Mouse (Mus musculus) heart, adult 9 months (tissue): ENCODE measurements around the gene Selenof.
A peak's percentile ranks its signal among the peaks of the same experiment; 100 is the strongest.
"Not testable (repeated sequence)": the region's sequence is repeated elsewhere in the genome, so short reads cannot be mapped to it uniquely, and the experiment has no call there.

Experiments used
- DNase-seq, 2 experiments: peaks; one replicate each; pipeline ENCODE4 v3.0.0; 2022; ENCODE audit warnings: low spot score in 2 of 2

Gene Selenof

DNA sequence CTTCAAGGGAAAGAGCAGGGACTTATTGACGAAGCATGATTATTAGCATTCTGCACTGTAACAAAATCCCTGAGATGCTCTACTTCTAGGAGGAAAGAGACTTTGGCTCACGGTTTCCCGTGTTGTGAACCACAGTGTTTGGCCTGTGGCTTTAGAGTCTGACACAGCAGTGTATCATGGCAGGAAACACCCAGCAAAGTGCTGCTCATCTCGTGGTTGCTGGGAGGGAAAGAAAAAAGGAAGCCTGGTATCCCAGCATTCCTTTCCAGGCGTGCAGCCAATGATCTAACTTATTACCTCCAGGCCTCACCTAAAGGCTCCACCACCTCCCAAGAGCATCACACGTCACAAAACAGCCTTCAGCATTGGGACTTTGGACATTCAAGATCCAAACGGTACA is 32.7 kb downstream of the Selenof start:
- DNase-seq: no peak

DNA sequence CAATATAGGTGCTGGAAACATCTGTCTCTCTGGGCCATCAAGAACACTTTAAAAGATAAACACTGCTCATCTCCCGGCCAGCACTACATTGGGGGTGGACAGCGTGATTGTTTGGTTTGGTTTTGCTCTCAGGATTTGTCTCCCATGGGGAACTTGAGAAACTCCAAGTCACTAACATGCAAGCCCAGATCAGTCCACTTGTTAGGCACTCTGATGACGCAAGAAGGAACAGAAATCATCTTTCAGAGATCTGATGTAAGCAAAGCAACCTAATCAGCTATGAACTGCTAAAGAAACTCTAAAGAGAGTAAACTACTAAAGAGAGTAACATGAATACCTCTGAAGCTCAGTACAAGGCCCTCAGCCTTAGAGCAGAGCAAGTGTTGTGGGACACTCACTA is 33.5 kb downstream of the Selenof start:
- DNase-seq: no peak

DNA sequence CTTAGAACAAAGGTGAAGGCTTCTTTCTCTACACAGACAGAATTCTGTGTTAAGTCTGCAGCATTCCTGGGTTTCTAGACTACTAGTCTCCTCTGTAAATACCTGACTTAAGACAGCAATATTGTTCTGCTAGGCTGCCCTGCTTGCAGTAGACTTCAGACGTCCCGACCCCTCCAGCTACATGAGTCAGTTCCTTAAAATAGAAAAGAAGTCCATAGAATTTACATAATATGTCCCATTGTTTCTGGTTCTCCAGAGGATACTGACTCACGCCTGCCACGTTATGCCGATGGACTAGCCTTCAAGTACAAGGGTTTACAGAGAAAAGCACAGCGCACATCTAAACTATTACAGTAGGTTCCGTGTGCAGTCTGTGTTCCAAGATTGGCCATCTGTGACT is 34.1 kb downstream of the Selenof start:
- no peak for DNase-seq

DNA sequence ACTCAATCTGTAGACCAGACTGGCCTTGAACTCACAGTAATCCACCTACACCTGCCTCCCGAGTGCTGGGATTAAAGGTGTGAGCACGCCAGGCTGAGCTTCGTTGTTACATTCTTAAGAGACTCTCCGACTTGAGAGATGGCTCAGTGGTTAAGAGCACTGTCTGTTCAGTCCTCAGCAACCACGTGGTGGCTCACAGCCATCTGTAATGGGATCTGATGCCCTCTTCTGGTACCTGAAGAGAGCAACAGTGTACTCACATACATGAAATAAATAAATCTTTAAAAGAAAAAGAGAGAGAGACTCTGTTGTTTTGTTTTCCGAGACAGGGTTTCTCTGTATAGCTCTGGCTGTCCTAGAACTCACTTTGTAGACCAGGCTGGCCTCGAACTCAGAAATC is 35.7 kb downstream of the Selenof start:
- DNase-seq: not testable (repeated sequence)

DNA sequence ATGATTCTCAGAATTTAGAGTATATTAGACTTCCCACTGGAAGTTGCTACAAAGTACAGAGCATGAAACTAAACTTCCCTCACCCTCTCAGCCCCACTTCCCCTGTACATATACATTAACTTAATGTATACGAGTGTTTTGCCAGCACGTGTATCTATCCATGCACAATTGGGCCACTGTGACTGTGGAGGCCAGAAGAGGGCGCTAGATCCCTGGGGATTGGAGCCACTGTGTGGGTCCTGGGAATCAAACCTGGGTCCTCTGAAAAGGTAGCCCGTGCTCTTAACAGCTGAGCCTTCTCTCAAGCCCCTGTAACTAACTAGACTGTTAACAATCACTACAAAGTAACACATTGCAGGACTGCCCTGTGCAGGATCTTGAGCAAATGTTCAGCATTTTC is 36.3 kb downstream of the Selenof start:
- DNase-seq: no peak

DNA sequence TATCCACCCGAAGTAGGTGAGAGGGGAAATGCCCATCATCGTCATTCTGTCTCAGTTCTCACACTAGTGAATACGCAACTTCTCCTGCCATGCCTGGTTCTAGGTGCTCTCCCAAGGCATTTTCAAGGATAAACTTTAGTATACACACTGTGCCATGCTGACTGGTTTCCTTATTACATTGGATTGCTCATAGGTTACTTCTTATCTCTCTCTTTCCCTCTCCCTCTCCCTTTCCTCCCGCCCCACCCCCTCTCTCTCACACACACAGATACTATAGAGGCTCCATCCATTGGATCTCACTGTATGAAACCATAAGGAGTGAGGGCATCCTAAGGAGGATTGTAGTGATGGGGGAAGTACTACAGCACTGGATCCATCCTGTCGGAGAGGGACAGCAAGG is 38.0 kb downstream of the Selenof start:
- no peak for DNase-seq

DNA sequence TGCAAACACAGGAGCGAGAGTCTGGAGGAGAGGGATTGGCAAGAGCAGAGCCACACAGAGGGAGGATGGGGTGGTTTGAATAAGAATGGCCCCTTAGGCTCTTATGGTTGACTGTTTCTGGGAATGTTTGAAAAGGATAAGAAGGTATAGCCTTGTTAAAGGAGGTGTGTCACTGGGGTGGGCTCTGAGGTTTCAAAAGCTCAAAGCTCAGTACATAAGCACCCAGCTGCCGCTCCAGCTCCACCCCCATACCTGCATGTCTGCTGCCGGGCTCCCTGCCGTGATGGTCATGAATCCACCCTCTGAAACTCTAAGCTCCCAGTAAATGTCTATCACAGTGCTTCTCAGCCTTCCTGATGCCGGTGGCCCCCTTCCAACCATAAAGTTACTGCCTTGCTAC is 40.7 kb downstream of the Selenof start:
- no peak for DNase-seq

DNA sequence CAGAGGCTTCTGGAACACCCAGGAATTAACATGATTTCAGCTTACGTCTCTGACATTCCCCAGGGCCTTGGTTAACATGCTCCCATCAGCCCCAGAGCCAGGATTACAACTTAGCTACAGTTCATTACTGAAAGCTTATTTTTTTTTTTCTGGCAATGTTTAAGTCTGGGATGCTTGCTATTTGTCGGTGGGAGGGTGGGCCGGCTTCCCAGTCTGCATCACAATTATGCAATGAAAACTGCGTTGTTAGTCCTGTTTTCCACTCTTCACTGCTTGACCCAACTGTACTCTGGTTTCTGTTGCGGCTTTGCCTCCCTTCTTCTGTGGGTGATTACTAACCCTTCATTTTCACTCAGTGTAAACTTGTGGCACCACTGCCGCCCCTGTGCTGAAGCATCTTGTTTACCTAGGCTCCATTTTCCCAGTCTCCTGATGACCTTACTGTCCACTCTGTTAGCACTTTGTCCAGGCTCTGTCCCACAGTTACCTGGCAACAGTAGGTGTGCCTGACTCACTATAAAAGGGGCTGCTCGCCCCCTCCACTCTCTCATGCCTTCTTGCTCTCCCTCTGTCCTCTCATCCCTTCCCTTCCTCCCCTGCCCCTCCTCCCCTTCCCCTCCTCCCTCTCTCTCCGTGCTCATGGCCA is 41.6 kb downstream of the Selenof start:
- DNase-seq: peak; percentile 33 to 47

DNA sequence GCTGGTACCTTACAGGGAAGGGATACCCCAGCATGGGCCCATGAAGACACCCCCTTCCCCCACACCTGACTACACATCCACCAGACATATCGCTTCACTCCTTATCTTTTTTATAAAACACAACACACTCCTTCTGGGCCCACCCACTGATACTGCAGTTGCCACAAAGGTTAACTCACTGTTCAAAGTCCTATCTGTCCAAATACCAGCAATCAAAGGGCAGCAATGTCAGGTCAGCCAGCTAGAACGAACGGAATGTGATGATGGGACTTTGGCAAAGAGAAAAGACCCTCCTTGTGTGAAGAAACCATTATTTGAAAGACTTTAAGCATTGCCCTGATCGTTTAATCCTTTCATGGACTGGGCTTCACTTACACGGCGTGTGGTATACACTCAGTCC is 42.3 kb downstream of the Selenof start:
- no peak for DNase-seq

DNA sequence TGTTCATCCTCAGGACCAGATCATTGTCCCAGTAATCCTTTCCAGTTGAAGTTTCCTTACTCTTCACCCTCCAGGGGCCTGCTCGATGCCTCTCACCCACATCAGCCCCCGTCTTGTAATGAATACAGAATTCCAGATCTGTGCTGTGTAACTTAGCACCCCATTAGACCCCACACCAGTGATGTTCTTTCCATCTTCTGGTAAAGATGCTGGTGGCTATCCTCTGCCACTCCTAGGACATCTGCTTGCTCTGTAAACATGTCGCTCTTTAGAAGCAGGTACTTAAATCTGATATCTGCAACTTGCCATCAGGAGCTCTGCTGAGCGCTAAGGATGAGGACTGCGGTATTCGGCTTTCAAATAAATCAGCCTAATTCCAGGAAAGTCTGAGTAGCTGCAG is 44.2 kb downstream of the Selenof start:
- DNase-seq: no peak

DNA sequence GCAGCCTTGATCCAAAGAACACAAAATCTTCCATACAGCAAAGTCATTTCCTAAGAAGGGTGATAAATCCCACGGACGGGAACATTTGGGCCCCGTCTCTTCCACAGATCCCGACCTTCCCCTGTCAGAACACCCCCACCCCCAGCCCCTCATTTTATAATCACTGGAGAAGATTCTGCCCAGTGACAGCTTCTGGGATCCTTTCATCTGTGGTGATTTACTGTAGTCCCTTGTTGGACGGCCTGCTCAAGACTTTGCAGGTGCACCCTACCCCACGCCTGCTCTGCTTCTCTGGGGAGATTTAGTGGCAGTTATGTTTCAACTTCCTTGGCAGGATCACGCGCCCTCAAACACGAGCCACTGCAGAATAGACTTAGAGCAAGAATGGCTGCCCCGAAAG is 44.6 kb downstream of the Selenof start:
- DNase-seq: no peak

DNA sequence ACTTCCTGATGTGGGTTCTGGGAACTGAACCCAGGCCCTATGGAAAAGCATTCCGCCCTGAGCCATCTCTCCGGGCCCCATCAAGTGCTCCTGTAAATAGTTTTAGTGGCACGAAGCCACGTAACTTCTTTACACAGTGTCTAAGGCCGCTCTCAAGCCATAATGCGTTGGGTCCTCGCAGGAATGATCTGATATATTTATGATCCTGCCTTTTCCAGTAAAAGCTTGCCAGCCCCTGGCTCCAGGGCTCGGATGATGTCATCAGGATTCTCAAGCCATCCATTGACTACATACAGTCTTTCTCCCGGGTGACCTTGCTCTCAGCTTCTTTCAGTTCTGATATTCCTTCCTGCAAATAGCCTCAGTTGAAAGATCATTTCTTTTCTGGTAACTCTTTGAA is 45.4 kb downstream of the Selenof start:
- no peak for DNase-seq

DNA sequence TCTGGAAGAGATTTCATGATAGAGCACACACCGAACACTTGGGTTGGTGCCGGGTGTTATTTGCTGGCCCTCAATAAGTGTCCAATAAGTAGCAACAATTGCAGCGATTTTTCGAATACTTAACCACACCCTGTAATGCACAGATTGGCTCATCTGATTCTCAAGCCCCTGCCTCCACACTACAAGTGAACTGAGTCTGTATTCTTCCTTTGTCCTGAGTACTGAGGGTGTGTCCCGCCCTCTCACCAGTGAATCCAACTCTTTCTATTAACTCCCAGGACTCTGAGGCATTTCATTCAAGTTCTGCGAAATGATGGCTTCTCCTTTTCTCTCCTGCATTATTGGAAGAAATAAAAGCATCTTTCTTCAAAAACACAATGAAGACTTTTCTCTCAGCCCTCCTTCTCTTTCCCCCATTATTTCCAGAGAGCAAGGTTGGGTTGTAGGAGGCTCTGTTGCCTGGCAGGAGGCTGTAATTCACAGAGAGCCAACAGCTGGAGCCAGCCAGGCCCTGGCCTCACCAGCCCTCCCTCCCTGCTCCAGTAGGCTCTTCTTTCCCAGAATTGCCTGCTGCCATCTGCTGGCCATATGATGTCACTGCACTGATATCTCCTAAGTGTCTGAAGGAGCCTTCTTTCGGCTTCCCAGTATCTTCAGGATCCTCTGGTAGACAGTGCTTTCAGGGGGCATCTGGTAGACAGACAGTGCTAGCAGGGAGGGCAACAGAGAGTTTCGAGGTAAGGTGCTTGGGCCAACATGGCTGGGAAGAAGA is 46.7 kb downstream of the Selenof start:
- DNase-seq: peak; percentile 70 to 85

DNA sequence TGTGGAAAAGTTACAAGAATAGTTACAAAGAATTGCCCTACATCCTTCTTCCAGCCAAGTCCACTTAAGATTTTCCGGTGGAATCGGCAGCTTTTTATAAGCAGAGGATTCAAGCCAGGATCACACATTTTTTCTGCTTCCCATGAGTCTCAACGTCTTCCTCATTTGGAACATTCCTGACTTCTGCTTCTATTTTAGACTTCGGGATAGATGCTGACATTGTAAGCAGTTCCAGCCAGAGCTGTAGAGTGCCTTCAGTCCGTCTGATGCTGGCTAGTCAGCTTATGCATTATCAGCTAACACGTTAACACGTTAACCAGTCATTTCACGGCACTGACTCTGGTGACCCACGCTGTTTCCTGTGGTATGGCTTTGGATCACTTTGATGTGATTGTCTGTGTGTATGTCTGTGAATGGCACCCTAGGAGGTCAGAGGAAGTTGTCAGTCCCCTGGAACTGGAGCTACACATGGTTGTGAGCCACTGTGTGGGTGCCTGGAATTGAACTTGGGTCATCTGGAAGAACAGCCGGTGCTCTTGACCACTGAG is 47.6 kb downstream of the Selenof start:
- DNase-seq: peak; percentile 40 to 52

DNA sequence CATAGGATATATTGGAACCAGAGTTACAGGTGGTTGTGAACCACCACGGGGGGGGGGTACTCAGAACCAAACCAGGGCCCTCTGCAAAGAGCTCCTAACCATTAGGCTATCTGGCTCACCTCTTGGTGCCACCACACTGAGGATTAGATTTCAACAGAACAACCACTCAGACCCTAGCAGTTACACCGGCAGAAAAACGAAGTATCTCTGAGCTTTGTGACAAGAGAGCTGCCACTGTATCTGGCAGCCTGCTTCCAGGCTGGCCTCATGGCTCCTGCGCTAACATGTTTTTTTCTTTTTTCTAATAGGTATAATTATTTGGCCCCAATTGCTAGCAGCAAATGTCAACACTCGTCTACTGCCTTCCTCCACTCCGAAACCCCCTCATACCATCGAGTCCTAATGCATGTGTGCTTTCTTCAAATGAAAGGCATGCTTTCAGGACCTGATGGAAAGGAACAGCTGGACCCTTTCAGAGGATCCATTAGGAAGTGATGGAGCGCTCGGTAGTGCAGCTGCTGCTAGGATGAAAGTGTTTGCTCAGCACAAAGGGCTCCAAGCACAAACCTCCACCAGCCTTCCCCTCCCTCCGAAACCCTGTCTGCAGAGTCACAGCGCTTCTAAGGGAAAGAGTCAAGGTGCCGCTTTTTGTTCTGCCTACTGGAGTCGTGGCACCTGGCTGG is 53.0 kb downstream of the Selenof start:
- no peak for DNase-seq

DNA sequence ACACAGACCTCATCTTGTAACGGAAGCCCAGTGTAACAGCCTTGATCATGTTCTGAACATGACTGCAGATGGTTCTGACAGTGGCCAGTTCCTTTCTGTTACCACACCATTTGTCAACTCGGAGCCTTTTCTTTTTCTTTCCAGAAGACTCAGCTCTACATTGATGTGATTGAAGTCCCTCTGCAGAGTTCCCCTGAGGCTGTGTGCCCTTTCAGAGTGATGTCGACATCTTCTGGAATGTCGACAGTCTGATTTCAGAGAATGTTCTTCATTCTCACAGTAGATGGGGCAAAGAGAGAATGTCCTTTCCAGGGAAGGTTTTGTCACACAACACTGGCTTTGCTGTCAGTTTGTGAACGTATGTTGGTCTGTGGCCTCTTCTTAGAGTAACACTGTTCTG is 55.6 kb downstream of the Selenof start:
- no peak for DNase-seq

DNA sequence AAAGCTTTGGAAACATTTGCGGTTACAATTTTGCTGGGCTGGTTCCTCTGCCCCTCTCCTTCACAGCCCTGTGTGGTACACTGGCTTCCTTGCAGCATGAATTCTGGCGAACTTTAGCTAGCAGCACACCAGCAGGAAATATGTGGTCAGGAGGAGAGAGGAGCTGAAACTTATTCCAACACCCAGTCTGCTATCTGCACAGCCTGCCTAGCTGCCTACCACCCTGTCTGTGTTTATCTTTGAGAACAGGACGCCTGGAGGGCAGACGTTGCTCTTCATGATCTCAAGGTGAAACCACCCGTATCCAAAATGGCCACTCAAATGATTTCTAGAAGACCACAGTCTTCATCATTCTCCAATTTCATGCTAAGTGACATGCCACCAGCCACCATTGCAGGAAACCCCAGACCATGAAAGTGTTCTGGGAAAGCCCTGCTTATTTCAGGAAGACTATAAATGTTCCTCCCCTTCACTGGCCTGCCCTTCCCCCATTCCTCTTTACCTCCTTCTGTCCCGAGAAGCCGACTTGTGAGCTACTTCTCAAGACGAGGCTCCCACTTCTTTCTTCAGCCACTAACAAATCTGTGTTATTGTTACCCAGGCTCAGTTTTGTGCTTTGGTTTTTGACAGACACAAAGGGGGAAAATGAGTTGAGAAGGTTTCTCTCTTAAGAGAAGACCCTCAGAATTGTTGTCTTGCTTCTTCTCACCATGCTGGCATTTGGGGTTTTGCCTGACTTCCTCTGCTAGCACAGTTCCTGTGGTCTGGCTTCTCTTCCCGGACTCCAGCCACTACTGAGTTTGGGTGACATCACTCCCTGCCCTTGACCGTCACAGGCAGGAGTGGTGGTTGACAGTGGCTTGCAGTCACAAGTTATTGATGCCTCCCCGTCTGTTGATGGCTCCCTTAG is 58.2 kb downstream of the Selenof start:
- DNase-seq: peak in 1 of 2 experiments; percentile 39

DNA sequence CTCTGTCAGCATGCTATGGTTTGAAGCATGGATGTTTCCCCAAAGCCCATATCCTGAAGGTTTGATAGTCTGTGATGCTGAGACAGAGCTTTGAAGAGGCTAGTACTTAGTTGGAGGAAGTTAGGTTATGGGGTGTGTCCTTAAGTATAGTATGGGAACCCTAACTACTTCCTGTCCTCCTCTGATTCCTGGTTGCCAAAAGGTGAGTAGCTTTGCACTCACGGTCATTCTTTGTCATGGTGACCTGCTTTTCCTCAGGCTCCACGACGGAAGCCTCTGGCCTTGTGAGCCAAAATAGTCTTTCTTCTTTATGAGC is 58.8 kb downstream of the Selenof start:
- no peak for DNase-seq

DNA sequence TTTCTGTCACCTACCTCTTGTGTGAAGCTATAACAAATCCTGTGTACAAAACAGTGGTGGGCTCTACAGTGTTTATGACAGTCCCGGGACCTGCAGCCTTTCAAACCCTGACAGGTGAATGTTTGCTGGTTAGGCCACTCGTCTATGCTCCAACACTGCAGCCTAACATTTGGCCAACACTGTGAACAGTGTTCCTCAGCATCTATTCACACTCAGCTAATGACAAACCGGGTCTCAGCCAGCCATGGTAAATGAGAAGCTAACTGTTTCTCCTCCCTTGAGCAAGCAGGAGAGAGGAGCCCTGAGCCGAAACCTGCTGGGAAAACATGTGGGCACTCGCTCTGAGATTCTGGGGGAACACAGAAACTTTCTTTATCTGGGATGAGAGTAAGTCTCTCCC is 65.1 kb downstream of the Selenof start:
- DNase-seq: no peak

DNA sequence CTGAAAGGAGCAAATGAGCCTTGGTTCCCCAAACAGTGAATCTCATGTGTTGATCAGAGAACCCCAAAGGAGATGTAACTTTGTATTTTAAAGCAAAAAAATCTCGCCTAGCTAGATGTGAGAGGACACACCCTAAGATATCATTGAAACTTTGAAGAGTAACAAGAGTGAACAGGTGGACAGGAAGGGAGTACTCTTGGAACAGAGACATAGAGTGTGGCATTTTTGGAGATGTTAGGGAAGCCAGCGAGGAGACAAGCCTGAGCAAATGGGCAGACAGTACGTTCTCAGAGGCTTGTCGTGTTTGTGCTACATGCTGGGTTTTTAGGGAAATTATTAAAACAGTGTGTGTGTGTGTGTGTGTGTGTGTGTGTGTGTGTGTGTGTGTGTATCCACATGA is 68.0 kb downstream of the Selenof start:
- DNase-seq: no peak

DNA sequence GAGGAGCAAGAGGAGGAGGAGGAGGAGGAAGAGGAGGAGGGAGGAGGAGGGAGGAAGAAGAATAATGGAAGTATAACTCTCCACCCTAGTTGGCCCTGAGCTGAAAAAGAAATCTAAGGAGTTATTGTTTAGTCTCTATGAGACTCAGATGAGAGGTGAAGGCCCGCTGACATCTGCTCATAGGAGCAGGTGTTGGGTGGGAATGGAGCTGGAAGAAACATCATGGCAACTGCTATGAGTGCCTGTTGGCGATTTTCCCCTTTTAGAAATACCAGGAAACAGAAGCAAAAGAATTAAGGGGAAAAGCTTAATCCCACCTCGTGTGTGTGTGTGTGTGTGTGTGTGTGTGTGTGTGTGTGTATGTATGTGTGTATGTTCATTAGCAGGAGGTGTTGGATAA is 69.3 kb downstream of the Selenof start:
- no peak for DNase-seq

DNA sequence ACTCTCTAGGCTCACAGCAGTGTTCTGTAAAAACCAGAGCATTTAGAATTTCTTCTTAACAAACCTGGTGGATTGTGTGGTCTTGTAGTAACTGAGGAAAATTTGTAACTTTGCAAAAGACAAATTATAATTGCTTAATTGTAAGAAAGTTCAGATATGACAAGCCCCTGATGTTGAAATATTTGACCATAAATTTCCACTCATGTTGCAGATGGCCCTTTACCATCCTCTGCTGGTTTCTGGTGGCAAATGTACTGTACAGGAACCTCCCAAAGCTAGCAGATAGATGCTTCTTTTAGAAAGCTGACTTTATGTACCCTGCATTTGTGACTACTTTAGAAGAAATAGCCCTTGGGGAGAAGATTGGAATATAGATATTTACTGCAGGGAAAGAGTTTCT is 69.9 kb downstream of the Selenof start:
- DNase-seq: no peak
